Mouse (Mus musculus): ENCODE results near the gene Fam71f2. TPM values are rescaled to one million over a fixed set of nuclear protein-coding genes. Genes with fewer than 3 reads are reported as not detected.
A peak's percentile ranks its signal among the peaks of the same experiment; 100 is the strongest.

Gene Fam71f2
- polyA plus RNA-seq, 3 experiments from 2014 or later, result 0.50 TPM; not detected in 2

DNA sequence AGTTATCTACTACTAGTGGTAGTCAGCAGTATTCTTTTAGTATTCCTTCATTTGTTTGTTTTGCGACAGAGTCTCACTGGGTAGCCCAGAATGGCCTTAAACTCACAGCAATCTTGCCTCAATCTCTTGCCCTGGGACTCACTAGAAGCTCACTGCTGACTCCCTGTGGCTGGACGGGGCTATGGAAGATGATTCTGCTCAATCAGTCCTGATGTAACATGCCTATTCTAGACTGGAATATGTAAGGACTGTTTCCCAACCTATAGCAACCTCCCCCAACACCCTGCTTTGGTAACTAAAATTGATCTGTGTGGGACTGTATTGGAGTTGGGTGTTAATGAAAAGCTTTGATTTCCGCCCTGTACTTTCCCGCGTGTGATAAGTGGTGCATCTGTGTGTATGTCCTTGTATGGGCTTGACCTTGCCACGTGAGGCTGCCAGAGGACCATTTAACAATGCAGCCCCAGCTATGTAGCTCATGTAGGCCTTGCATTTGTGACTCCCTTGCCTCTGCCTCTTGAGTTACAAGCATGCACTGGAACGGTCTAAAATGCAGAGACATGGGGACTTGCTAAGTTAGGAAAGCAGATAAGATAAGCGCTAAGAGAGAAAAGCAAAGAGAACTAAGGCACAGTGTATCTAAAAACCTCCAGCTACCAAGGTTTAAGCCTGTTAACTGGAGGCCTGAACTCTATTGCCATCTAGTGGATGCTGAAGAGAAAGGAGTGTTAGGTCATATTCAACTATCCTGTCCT lies 703 bp upstream of the Fam71f2 start:
- peak; percentile 89 for ATAC-seq

DNA sequence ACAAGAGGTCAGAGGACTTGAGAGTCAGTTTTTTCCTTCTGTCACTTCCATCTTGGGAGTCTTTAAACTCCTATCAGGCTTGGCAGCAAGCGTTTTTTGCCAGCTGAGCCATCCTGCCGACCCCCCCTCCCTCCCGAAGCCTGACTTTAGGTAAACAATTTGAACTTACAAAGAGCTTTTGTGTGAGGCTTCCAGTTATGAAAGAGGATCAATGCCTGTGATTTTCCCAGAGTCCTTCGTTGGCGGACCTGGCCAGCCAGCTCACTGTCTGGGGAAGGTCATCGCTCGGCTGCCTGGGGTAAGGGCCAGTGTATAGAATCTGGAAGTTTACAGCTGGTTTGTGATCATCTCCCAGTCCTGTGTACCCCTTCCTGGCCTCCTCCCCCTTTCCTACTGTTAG lies 1.3 kb downstream of the Fam71f2 start:
- ATAC-seq, result no peak

DNA sequence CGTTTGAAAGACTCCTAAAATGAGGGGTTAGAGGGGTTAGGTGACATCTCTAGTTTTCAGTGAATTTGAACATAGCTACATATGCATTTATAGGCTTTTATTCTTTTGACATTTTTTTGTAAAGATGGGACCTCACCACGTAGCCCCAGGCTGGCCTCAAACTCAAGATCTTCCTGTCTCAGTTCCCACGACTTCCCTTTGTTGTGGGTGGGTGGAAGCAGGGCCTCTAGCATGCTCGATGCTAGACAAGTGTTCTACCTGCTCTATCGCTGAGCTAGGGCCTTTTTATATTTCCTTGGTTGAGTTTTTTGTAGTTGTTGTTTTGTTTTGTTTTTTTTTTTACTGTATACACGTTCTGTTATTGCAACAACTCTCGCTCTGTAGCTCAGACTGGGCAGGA lies 7.5 kb downstream of the Fam71f2 start:
- ATAC-seq, result peak; percentile 76

DNA sequence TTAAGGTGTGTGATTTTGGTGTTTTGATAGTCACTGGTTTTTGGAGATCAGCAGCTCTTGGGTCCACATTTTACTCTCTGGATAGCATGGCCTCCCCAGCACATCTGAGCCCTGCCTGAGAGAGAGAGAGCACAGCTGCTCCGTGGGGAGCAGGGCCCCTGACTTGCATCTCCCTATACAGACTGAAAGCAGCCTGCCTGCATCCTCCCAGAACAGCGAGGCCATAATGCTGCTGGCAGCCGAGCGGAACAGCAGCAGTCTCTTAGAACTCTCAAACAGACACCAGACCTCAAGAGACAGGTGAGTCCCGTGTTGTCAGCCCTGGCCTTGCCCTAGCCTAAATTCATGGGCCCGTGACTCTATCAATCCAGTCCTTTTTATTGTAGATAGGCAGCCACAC lies 8.1 kb downstream of the Fam71f2 start:
- ATAC-seq, result no peak

DNA sequence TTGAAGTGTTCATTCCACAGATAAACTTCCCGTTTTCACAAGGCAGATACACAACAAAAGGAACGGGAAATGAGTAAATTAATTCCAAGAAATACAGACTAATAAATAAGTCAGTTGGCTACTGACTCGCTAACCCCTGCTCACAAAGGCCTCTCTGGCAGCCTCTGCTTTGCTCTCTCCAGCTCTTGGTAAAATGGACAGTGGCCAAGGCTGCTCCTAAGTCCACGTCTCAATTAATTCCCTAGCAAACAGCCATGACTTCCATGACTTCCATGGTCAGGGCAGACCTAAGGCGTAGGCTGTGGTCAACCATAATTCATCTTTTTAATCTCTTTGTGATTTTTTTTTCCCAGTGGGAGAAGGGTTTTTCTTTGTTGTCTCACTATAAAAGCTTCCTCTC lies 8.6 kb downstream of the Fam71f2 start:
- ATAC-seq, result no peak

DNA sequence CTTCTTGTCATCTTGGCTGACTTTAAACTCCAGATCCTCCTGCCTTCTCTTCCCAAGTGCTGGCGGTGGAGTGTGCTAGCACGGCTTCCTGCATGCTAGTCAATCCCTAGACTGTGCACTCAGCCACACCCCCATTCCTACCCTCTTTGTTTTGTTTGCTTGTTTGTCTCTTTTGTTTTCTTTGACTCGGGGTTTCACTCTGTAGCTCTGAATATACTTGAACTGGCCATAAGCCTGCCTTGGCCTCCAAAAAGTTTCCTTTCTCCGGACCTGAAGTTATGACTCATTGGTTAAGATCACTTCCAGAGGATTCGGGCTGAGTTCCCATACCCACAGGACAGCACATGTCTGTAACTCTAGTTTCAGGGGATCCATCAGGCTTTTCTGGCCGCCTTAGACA lies 9.3 kb downstream of the Fam71f2 start:
- ATAC-seq, result no peak

DNA sequence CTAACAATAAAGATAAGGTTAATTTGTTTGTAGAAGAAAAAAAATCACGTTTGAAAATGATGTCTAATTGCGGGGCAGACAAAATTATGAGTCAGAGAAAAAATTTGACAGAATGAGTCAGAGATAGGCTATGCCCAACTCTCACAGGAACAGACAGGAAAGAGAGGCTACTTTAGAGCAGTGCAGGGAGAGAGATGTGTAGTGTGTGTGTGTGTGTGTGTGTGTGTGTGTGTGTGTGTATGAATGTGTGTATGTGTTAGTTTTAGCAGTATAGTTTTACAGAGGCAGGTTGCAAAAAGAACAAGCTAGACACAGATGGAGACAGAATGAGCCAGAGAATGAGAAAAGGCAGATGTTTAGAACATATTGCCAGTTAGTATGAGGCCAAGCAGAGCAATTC lies 19.7 kb downstream of the Fam71f2 start:
- ATAC-seq, result no peak

DNA sequence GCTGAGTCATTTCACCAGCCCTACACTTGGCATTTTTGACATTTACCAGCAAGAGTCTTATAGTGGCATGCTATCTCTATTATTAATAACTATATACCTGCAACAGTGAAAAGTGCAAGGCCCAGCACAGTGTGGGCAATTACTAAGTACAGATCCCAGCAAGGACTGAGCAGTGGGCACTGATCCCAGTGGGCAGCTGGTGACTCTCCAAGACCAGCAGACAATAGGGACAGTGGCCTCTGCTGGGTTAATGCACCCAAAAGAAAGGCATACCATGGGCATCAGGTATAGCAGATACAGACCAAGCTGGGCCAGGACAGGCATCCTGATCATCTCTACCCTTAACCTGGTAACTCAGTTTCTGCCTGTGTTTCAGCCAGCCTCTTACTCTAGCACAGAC lies 23.9 kb downstream of the Fam71f2 start:
- no peak for ATAC-seq

DNA sequence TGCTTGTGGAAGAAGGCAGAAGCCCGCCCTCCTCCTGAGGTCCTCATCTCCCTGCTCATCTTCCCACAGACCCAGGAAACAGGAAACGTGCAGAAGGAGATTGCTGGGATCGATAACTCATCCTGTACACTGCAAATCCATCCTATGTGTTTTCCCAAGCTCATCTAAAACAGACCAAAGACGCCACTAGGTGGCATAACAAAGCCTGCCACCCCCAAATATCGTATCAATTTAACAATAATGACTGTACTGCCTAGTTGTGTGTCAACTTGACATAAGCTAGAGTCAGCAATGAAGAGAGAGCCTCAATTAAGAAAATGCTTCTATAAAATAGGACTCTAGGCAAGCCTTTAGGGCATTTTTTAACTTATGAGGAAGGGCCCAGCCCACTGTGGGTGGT lies 24.3 kb downstream of the Fam71f2 start:
- ATAC-seq, result no peak

DNA sequence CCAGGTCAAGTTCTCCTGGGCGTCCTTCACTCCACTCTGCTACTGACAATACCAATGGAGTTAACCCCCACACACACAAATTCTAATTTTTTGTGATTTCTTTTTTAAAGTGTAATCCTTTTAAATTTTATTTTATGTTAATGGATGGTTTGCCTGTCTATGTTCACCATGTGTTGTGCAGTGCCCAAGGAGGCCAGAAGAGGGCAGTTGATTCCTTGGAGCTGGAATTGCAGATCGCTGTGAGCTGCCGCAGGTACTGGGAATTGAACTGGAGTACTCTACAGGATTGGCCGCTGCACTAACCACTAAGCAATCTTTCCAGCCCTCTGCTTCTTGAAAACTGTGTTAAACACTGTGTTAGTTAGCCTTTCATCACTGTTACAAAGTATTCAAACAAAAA lies 26.1 kb downstream of the Fam71f2 start:
- no peak for ATAC-seq

DNA sequence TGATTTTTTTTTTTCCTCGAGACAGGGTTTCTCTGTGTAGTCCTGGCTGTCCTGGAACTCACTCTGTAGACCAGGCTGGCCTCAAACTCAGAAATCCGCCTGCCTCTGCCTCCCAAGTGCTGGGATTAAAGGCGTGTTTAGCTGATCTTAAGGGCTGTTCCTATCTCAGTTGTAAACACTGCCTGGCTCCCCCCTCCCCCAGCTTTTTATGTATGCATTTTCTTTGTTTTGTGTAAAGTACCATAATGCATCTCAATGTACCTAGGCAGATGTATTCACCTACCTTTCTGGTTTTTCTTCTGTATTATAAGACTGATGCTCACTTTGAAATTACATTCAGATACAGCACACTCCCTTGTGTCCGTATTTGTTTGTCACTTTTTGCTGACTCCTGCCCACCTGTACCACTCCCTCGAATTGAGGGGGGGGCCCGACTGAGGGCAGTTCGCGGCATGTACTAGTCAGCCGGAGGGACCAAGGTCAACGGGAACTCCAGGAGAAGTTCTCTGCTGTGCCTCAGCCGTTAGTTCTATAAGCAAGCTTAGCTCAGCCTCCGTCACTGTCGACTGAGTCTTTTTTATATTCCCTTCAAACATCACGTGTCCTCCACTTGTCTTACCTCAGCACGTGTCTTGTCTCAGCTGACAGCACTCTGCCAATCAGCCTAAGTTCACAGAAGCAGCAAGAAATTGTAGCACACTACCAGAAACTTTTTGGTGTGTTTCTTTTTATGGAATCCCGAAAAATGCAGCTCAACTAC lies 29.6 kb downstream of the Fam71f2 start:
- ATAC-seq, result no peak

DNA sequence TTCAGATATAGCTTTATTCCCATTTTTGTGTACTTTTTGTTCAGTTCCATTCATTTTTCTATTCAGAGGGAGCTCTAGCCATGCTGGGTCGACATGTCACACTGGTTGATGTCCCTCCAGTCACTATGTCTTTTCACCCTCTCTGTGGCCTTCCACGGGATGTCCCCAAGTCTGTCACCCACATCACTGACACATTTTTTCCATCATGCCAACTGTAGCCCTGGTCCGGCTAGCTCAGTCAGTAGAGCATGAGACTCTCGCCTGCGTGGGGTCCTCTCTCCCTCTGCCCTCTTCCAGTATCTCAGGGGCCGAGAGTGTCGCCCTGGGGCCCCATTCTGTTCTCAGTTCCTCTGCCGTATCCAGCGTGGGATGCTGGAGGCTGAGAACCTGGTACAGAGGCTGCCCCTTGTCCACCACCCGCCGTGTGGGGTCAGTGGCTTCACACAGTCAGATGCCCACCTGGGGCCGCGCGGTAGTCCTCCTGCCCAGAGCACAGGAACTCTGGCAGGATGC lies 34.4 kb downstream of the Fam71f2 start:
- no peak for ATAC-seq

DNA sequence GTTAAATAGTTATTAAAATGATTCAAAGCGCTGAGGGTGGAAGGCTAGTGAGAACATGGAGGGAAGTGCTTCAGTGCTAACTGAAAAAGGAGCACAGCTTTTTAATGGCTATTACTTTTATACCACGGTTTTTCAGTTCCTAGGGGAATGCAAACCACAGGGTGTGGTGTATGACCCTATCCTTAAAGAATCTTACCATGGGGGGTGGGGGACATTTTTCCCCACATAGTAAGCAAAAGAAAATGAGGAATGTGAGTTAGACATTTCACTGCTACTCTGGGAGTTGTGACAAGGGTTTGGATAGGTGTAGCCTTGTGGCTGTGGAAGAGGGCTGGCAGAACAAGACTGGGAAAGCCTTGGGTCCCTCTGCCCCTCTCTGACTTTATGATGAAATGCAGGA lies 37.9 kb downstream of the Fam71f2 start:
- ATAC-seq, result no peak

DNA sequence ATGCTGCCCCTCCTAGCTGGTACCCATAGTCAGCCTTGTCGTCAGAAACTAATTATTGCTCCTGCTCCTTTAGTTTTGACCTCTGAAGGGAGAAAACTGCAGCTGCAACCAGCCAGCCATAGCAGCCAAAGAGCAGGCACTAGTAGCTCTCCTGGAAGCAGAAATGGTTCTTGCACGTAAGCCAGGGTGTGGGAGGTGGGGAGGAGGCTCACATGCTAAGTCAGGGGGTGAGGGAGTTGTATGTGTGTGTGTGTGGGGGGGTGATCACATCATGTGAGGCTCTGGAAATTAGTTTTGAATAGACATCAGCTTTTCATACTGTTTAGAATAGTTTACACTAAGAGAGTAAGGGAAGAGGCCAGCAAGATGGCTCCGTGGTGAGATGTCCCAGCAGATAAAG lies 38.5 kb downstream of the Fam71f2 start:
- ATAC-seq, result no peak

DNA sequence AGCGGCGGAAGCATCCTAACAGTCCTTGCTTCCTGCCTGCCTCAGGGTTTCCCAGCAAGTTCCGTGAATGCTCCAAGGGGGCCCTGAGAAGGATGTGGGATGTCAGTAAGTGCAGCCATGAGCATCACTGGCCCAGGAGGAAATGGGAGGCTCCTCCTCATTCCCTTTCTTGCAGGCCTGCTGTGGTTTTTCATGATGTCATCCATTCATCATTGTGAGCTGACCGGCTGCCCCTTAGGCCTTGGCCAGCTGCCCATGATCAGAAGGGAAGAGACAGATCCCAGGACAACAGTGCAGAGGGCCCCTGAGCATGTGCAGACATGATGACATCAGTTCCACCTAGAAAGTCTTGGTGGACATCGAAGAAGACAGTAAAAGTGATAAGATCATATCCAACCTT lies 39.5 kb downstream of the Fam71f2 start, which contains the start of gene Fam71f1:
Gene Fam71f1, plus strand, starts transcription at position 262 of the 400 bp plus-strand sequence.
- no peak for ATAC-seq

DNA sequence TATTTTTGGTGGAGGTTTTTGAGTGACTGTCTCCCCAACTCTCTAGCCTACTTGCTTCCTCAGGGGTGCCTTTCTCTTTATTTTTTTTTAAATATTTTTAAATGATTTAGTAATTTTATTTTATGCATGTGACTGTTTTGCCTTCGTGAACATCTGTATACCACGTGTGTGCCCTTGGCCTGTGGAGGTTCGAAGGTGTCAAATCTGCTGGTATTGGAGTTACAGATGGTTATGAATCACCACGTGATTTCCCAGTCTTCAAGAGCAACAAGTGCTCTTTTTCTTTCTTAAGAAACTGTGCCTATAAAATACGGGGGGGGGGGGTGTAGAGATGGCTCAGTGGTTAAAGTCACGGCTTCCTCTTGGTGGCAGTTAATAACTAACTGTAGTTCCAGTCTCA lies 42.2 kb downstream of the Fam71f2 start:
- ATAC-seq, result no peak

DNA sequence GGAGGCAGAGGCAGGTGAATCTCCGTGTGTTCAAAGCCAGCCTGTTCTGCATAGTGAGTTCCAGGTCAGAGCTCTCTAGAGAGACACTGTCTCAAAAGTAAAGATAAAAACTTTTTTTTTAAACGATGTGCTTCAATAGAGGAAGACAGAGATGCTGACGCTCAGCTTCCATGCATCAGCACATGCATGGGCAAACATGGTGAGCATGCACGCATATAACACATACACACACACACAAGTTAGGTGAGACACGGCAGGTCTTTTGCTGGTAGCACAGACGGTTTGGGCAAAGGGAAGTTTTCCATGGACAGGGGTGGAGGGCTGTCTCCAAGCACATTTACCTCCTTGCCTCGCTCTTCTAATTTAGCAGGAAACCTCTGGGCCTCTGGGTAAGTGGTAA lies 42.8 kb downstream of the Fam71f2 start:
- ATAC-seq, result no peak

DNA sequence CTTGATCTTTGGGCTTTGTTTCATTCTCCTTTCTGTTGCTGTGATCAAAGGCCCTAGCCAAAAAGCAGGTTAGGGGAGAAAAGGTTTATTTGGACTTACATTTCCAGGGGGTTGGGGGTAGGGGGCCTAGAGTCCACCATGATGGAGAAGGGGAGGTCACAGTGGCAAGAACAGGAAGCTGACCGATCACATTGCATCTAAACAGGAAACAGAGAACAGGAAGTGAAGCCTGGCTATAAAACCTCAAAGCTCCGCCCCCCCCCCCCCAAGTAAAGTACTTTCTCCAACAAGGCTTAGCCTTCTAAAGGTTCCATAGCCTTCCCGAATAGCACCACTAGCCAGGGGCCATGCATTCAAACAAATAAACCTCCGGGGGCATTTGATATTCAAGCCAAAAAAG lies 43.3 kb downstream of the Fam71f2 start:
- no peak for ATAC-seq

DNA sequence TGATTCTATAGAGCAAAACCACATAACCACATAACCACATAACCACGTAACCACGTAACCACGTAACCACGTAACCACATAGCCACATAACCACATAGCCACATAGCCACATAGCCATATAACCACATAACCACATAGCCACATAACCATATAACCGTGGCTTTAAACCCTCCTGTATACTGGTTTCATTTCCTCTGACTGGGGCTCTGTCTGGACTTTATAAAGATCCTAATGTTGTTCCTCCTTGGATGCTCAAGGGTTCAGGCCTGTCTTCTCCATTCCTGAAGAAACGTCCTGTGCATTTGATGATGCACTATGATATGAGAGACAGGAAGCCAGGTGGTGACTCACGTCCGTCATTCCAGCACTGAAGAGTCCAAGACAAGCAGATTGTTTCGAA lies 47.6 kb downstream of the Fam71f2 start:
- ATAC-seq, result no peak

DNA sequence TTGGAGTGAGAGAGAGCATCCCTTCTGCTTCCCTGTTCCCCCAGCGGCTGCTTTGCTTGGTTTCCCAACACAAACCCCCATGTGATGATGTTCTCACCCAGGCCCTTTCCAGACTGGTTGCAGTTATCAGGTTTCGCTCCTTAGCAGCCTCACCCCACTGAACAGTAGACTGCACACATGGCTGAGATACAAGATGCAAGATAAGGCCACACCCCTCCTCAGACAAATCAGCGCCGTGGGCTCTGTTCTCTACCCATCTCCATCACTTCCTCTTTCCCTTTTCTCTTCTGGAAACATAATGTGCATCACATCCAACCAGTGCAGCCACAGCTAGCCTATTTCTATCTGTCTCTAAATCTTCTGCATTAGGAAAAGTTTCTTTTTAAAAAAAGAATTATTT lies 50.1 kb downstream of the Fam71f2 start:
- ATAC-seq, result no peak
